Mouse (Mus musculus) stomach, postnatal 0 days (tissue): ENCODE measurements around the gene Fntb.

Source experiments
- CTCF ChIP-seq: IDR thresholded peaks from 2 replicates; pipeline ENCODE4 v1.5.1; 2016; ENCODE audit warnings: antibody characterized with exemption, low read depth, mild to moderate bottlenecking, moderate library complexity
- EP300 ChIP-seq: optimal IDR thresholded peaks from 2 replicates; pipeline ENCODE3; 2016; ENCODE audit warnings: antibody characterized with exemption

GRCm38 (mm10) chr12:76817176-76817575, 51.8 kb downstream of the Fntb start:
- no peak for TF ChIP-seq CTCF
- TF ChIP-seq EP300: no peak
